Mouse (Mus musculus) limb, embryonic 12.5 days (tissue): ENCODE measurements around the gene Mrpl52. TPM values are rescaled to one million over a fixed set of nuclear protein-coding genes. Genes with fewer than 3 reads are reported as not detected.

ENCODE experiments used
- ATAC-seq: fragments of 200-750 bp; cut with Nextera tagmentation; 2 replicates; pipeline ENCODE4 v1.8.0; 2017; ENCODE audit warnings: low read depth, moderate TSS enrichment; ENCODE audit not compliant: insufficient number of reproducible peaks, insufficient read depth, low FRiP score, low TSS enrichment
- H3K27ac ChIP-seq: fragments of 300-500 bp; sonication (generic); 2 replicates; pipeline ENCODE4 v1.5.1; 2016; ENCODE audit warnings: mild to moderate bottlenecking, moderate library complexity
- H3K27me3 ChIP-seq: fragments of 300-500 bp; sonication (generic); 2 replicates; pipeline ENCODE4 v1.6.1; 2016; ENCODE audit warnings: mild to moderate bottlenecking, moderate library complexity
- H3K36me3 ChIP-seq: fragments of 300-500 bp; sonication (generic); 2 replicates; pipeline ENCODE4 v1.6.1; 2016; ENCODE audit warnings: mild to moderate bottlenecking, moderate library complexity
- H3K4me1 ChIP-seq: fragments of 300-500 bp; sonication (generic); replicated peaks from 2 replicates; pipeline ENCODE4 v1.6.1; 2016
- H3K4me2 ChIP-seq: fragments of 300-500 bp; sonication (generic); 2 replicates; pipeline ENCODE4 v1.6.1; 2016; ENCODE audit warnings: mild to moderate bottlenecking, moderate library complexity
- H3K4me3 ChIP-seq: fragments of 300-500 bp; sonication (generic); replicated peaks from 2 replicates; pipeline ENCODE4 v1.5.1; 2016; ENCODE audit warnings: mild to moderate bottlenecking
- H3K9ac ChIP-seq: fragments of 300-500 bp; sonication (generic); replicated peaks from 2 replicates; pipeline ENCODE4 v1.6.1; 2016; ENCODE audit warnings: mild to moderate bottlenecking, moderate library complexity
- H3K9me3 ChIP-seq: fragments of 300-500 bp; sonication (generic); 2 replicates; pipeline ENCODE4 v1.6.1; 2016; ENCODE audit warnings: mild to moderate bottlenecking, moderate library complexity
- WGBS: fragments of 180-500 bp; shearing (Covaris S2); methylation state at CpG from one replicate; pipeline ENCODE4 v1.1.7; 2016; 5-methylcytosine and 5-hydroxymethylcytosine counted together
- polyA plus RNA-seq: library from polyadenylated mRNA; unstranded; fragments of >200 nt; fragmentation: Nextera tagmentation; extraction: Ambion mirVana; gene quantifications from 2 replicates; pipeline ENCODE4 v1.2.1, GENCODE M21; 2016

Mrpl52 gene
- polyA plus RNA-seq, 1 experiment from 2014 or later, result 259 TPM

GRCm38 (mm10) chr14:54412000-54412576 lies 14.6 kb upstream of the Mrpl52 start:
- H3K9ac ChIP-seq, result no peak overlapping the region
- peaks cover 6% of the 10 kb centered on the region for H3K27me3 ChIP-seq
- H3K36me3 ChIP-seq, result no peaks in the 10 kb centered on the region
- H3K4me1 ChIP-seq, result peaks cover 23% of the 10 kb centered on the region
- ATAC-seq, result no peak
- WGBS, result 56% methylated on average over 9 of the region's 9 CpGs
- no peak overlapping the region for H3K4me2 ChIP-seq
- no peak overlapping the region for H3K27ac ChIP-seq
- no peak overlapping the region for H3K4me3 ChIP-seq
- H3K9me3 ChIP-seq, result no peaks in the 10 kb centered on the region

- WGBS, result 56% methylated on average over 2 of the region's 2 CpGs
- H3K4me1 ChIP-seq, result peaks cover 29% of the 10 kb centered on the region
- ATAC-seq, result no peak
- peaks cover 12% of the 10 kb centered on the region for H3K27me3 ChIP-seq
- H3K4me3 ChIP-seq, result no peak overlapping the region
- H3K4me2 ChIP-seq, result peak overlapping the region; percentile 17; the same call in 1 of the 2 replicates
- no peaks in the 10 kb centered on the region for H3K36me3 ChIP-seq
- no peak overlapping the region for H3K9ac ChIP-seq
- 0 out of 2 replicates have a peak overlapping the region, but pooled peaks have one; percentile 29 for H3K27ac ChIP-seq
- no peaks in the 10 kb centered on the region for H3K9me3 ChIP-seq
Observed at GRCm38 (mm10) chr14:54412629-54413170, 14.0 kb upstream of the Mrpl52 start.

GRCm38 (mm10) chr14:54413877-54414700 lies 12.6 kb upstream of the Mrpl52 start:
- H3K27ac ChIP-seq, result peak overlapping the region; percentile 54; the same call in 1 of the 2 replicates
- ATAC-seq, result peak; percentile 61; the same call in 1 of the 2 replicates
- peaks cover 29% of the 10 kb centered on the region for H3K4me1 ChIP-seq
- H3K27me3 ChIP-seq, result peaks cover 15% of the 10 kb centered on the region
- WGBS, result 5% methylated on average over 18 of the region's 18 CpGs
- no peak overlapping the region; the same call in 1 of the 2 replicates for H3K9ac ChIP-seq
- peak overlapping the region; percentile 16 for H3K4me3 ChIP-seq
- H3K9me3 ChIP-seq, result no peaks in the 10 kb centered on the region
- H3K4me2 ChIP-seq, result peak overlapping the region; percentile 55
- H3K36me3 ChIP-seq, result no peaks in the 10 kb centered on the region

DNA sequence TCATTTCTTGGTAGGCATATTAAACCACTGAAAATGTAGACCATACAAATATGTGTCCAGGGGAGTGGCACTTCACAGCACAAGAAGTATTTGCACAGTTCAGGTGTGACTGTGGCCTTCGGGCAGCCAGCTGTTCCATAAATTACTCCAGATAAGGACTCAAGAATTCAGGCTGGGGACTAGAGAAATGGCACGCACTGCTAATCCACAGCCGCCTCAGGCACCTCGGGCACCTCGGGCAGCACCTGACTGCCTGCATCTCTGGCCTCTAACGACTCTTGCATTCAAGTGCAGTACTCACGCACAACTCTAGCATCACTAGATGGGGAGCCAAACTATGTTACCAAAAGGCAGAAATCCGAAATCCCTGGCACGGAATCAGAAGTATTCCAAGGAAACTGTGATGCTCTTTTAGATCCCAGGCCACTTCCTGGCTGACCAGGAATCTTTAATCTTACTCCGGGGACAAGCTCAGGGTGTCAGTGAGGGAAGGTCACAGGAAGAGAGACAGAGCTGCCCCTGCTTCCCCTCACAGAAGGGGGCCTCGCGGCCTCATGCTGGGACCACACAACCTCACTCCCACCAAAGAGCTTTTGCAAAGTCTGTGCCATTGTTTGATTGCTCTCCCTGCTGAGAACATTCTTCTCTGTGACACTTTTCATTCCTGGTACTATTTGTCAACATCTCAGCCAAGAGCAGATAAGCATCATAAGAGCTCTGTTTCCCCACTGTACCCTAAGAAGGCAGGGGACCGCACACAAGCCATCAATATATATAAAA lies 11.3 kb upstream of the Mrpl52 start:
- ATAC-seq, result no peak
- Histone ChIP-seq H3K27ac (no peak overlapping the region), H3K4me1 (peaks cover 29% of the 10 kb centered on the region), H3K36me3 (no peaks in the 10 kb centered on the region), H3K9ac (no peak overlapping the region), H3K4me2 (no peak overlapping the region), H3K4me3 (no peak overlapping the region), H3K27me3 (peaks cover 15% of the 10 kb centered on the region), H3K9me3 (no peaks in the 10 kb centered on the region)
- WGBS, result 15% methylated on average over 13 of the region's 13 CpGs

DNA sequence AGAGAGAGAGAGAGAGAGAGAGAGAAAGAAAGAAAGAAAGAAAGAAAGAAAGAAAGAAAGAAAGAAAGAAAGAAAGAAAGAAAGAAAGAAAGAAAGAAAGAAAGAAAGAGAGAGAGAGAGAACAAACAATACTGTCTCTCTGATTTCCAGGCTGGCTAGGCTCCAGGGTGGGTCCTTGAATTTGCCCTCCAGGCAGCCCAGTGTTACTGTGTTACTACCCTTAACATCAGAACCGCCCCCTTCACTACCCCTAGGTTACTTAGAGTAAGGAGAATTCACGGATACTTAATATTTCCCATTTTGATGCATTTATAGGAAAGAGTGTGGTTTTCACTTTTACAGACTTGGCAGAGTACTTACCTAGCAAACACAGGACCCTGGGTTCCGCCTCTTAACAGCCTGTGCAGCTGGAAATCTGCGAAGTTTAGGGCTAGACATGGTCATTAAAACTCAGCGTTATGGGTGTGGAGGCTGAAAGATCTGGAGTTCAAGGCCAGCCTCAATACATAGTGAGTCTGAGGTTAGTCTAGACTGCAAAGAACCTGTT lies 10.4 kb upstream of the Mrpl52 start:
- no peak overlapping the region for H3K4me2 ChIP-seq
- ATAC-seq, result no peak
- H3K36me3 ChIP-seq, result no peaks in the 10 kb centered on the region
- 28% methylated on average over 5 of the region's 5 CpGs for WGBS
- H3K9me3 ChIP-seq, result no peaks in the 10 kb centered on the region
- peaks cover 15% of the 10 kb centered on the region for H3K27me3 ChIP-seq
- no peak overlapping the region for H3K4me3 ChIP-seq
- H3K4me1 ChIP-seq, result peaks cover 33% of the 10 kb centered on the region
- H3K9ac ChIP-seq, result no peak overlapping the region
- no peak overlapping the region for H3K27ac ChIP-seq

GRCm38 (mm10) chr14:54416830-54417229 lies 9.9 kb upstream of the Mrpl52 start:
- Histone ChIP-seq H3K9ac (no peak overlapping the region), H3K27ac (no peak overlapping the region), H3K36me3 (no peaks in the 10 kb centered on the region), H3K4me2 (no peak overlapping the region), H3K9me3 (no peaks in the 10 kb centered on the region), H3K4me1 (peaks cover 33% of the 10 kb centered on the region), H3K4me3 (no peak overlapping the region), H3K27me3 (peaks cover 15% of the 10 kb centered on the region)
- no peak for ATAC-seq
- WGBS, result 68% methylated on average over 3 of the region's 4 CpGs

- Histone ChIP-seq H3K27ac (no peak within 1 kb of the TSS), H3K9ac (no peak within 1 kb of the TSS), H3K4me1 (peaks cover 33% of the 10 kb centered on the region), H3K9me3 (no peaks in the 10 kb centered on the region), H3K36me3 (no peaks in the 10 kb centered on the region), H3K4me2 (peak within 1 kb of the TSS; percentile 34), H3K4me3 (no peak within 1 kb of the TSS), H3K27me3 (peaks cover 15% of the 10 kb centered on the region)
- no peak for ATAC-seq
- 9% methylated on average over 19 of the region's 19 CpGs for WGBS
Observed at GRCm38 (mm10) chr14:54417623-54418081, 9.1 kb upstream of the Mrpl52 start, which contains the start of gene Slc7a7. Gene Slc7a7, minus strand, starts transcription at chr14:54417780.

GRCm38 (mm10) chr14:54421014-54421413 lies 5.7 kb upstream of the Mrpl52 start:
- Histone ChIP-seq H3K9ac (no peak overlapping the region), H3K9me3 (0 out of 2 replicates have a peak, but pooled peaks cover 4% of the 10 kb centered on the region), H3K27me3 (peaks cover 15% of the 10 kb centered on the region), H3K27ac (no peak overlapping the region), H3K36me3 (no peaks in the 10 kb centered on the region), H3K4me1 (0 out of 2 replicates have a peak, but pooled peaks cover 14% of the 10 kb centered on the region), H3K4me2 (no peak overlapping the region), H3K4me3 (no peak overlapping the region)
- WGBS, result 53% methylated on average over 2 of the region's 2 CpGs
- ATAC-seq, result no peak

DNA sequence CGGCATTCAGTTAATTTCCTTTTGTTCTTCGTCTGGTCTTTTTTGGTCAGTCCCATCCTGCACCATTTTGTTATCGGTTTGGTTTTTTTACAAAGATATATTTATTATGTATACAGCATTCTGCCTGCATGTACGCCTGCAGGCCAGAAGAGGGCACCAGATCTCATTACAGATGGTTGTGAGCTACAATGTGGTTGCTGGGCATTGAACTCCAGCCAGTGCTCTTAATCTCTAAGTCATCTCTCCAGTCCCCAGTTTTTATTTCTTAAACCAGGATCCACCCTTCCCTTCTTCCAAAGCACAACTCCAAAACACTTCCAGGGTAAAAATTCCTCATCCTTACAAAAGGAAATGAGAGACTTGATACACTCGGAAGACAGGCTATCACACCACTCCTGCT lies 3.3 kb upstream of the Mrpl52 start:
- Histone ChIP-seq H3K27me3 (no peaks in the 10 kb centered on the region), H3K4me2 (no peak overlapping the region), H3K36me3 (peaks cover 2% of the 10 kb centered on the region; the same call in 1 of the 2 replicates), H3K4me1 (peaks cover 7% of the 10 kb centered on the region; the same call in 1 of the 2 replicates), H3K9me3 (0 out of 2 replicates have a peak, but pooled peaks cover 4% of the 10 kb centered on the region), H3K27ac (no peak overlapping the region), H3K4me3 (no peak overlapping the region), H3K9ac (no peak overlapping the region)
- ATAC-seq, result no peak
- WGBS, result 65% methylated on average over 5 of the region's 5 CpGs

GRCm38 (mm10) chr14:54424634-54425033 lies 2.1 kb upstream of the Mrpl52 start:
- H3K27ac ChIP-seq, result no peak overlapping the region
- no peak overlapping the region for H3K4me3 ChIP-seq
- H3K4me2 ChIP-seq, result no peak overlapping the region
- WGBS, result 83% methylated on average over 1 of the region's 1 CpGs
- ATAC-seq, result no peak
- H3K36me3 ChIP-seq, result peaks cover 14% of the 10 kb centered on the region
- H3K4me1 ChIP-seq, result peaks cover 11% of the 10 kb centered on the region; the same call in 1 of the 2 replicates
- H3K9me3 ChIP-seq, result 0 out of 2 replicates have a peak, but pooled peaks cover 4% of the 10 kb centered on the region
- H3K27me3 ChIP-seq, result no peaks in the 10 kb centered on the region
- H3K9ac ChIP-seq, result no peak overlapping the region
